In genomic region chr4:151107131-151108001, GRCm38 (mm10) we compare ENCODE assay signal across 9 mouse cellular contexts. TPM values are rescaled to one million over a fixed set of nuclear protein-coding genes. Genes with fewer than 3 reads are reported as not detected.
DNase-seq lines count a peak whose midpoint lies in the region; ATAC-seq lines count a peak whose summit lies in the region.
"Had no signal": no experiment of that assay in that cellular context is flagged by ENCODE, and none has a peak within 500 bp of the region (broad histone marks: within the 10 kb centered on the region; RNA-seq: fewer than 3 reads in every experiment).

No protein-coding gene starts in this region.

- ATAC-seq in heart, embryonic 12.5 days (ENCODE audit: insufficient number of reproducible peaks, low FRiP score) = 0 out of 2 replicates have a peak, but pooled peaks have one; percentile 20
- peak; percentile 36 for ATAC-seq in forebrain, embryonic 15.5 days (replicated peaks)
- ATAC-seq in stomach, embryonic 16.5 days (ENCODE audit: insufficient read depth, low FRiP score) = no peak

- peak overlapping the region; percentile 82 for H3K4me2 ChIP-seq in heart, embryonic 12.5 days
- H3K4me2 ChIP-seq in forebrain, embryonic 15.5 days (replicated peaks) = peak overlapping the region; percentile 60
- H3K4me2 ChIP-seq in stomach, embryonic 16.5 days (ENCODE audit: low read depth, low read length) = peak overlapping the region; percentile 94

- H3K4me1 ChIP-seq in heart, embryonic 12.5 days (replicated peaks) = peaks cover 45% of the 10 kb centered on the region
- H3K4me1 ChIP-seq in brown adipose tissue, adult 24 weeks (ENCODE audit: control insufficient read depth, insufficient read depth, insufficient read length, low read length) = peaks cover 2% of the 10 kb centered on the region; the same call in 1 of the 2 replicates
- peaks cover 53% of the 10 kb centered on the region for H3K4me1 ChIP-seq in forebrain, embryonic 15.5 days
- no peaks in the 10 kb centered on the region; the same call in 1 of the 2 replicates for H3K4me1 ChIP-seq in stomach, embryonic 16.5 days (ENCODE audit: control insufficient read depth, insufficient read depth, low read length)

- H3K4me3 ChIP-seq in heart, embryonic 12.5 days = peak overlapping the region; percentile 83
- peak overlapping the region; percentile 55 for H3K4me3 ChIP-seq in brown adipose tissue, adult 24 weeks (ENCODE audit: insufficient read depth, low read depth, low read length)
- H3K4me3 ChIP-seq in forebrain, embryonic 15.5 days = peak overlapping the region; percentile 76
- H3K4me3 ChIP-seq in stomach, embryonic 16.5 days (replicated peaks; ENCODE audit: low read length) = peak overlapping the region; percentile 59

- no peak for DNase-seq in heart, adult 9 months (ENCODE audit: low spot score in 2 of 2)
- DNase-seq in layer of hippocampus, adult 9-11 months = peak; percentile 77
- peak; percentile 45 for DNase-seq in mesoderm, embryonic 11.5 days (ENCODE audit: low read depth, low spot score)
- DNase-seq in spleen, postnatal 4 days (ENCODE audit: low spot score in 2 of 2) = no peak

- no peaks in the 10 kb centered on the region for H3K36me3 ChIP-seq in heart, embryonic 12.5 days
- H3K36me3 ChIP-seq in forebrain, embryonic 15.5 days = no peaks in the 10 kb centered on the region
- H3K36me3 ChIP-seq in stomach, embryonic 16.5 days (ENCODE audit: control insufficient read depth, insufficient read depth, low read length) = no peaks in the 10 kb centered on the region

- H3K27ac ChIP-seq in heart, embryonic 12.5 days (ENCODE audit: poor library complexity, severe bottlenecking) = peak overlapping the region; percentile 91
- H3K27ac ChIP-seq in brown adipose tissue, adult 24 weeks (replicated peaks; ENCODE audit: low read depth, low read length) = no peak overlapping the region
- H3K27ac ChIP-seq in forebrain, embryonic 15.5 days (replicated peaks) = peak overlapping the region; percentile 96
- H3K27ac ChIP-seq in stomach, embryonic 16.5 days (ENCODE audit: low read length) = peak overlapping the region; percentile 38; the same call in 1 of the 2 replicates

- peaks cover 32% of the 10 kb centered on the region for H3K27me3 ChIP-seq in heart, embryonic 12.5 days (replicated peaks)
- no peaks in the 10 kb centered on the region for H3K27me3 ChIP-seq in forebrain, embryonic 15.5 days
- H3K27me3 ChIP-seq in stomach, embryonic 16.5 days (ENCODE audit: control insufficient read depth, insufficient read depth, low read length) = peaks cover 13% of the 10 kb centered on the region

- H3K9me3 ChIP-seq in heart, embryonic 12.5 days (replicated peaks) = no peaks in the 10 kb centered on the region
- H3K9me3 ChIP-seq in forebrain, embryonic 15.5 days = no peaks in the 10 kb centered on the region
- H3K9me3 ChIP-seq in stomach, embryonic 16.5 days (replicated peaks; ENCODE audit: control insufficient read depth, low read length) = no peaks in the 10 kb centered on the region

- peak overlapping the region; percentile 96 for H3K9ac ChIP-seq in heart, embryonic 12.5 days
- peak overlapping the region; percentile 85 for H3K9ac ChIP-seq in forebrain, embryonic 15.5 days (replicated peaks)
- H3K9ac ChIP-seq in stomach, embryonic 16.5 days (ENCODE audit: low read length) = peak overlapping the region; percentile 70

- 4% methylated on average over 58 of the region's 60 CpGs for WGBS in heart, embryonic 12.5 days
- WGBS in forebrain, embryonic 15.5 days = 1% methylated on average over 58 of the region's 60 CpGs
- WGBS in stomach, embryonic 16.5 days = 3% methylated on average over 60 of the region's 60 CpGs

RNA-seq across cellular contexts. Expression of gene Gm13090, which starts 18.0 kb away (rescaled TPM):
- not detected in 2 replicates for polyA plus RNA-seq in heart, embryonic 12.5 days (2016; fragmentation: Nextera tagmentation; extraction: Ambion mirVana)
- not detected in 2 replicates for polyA plus RNA-seq in brown adipose tissue, adult 24 weeks (2012; ENCODE audit: insufficient read depth, insufficient read length, missing spikeins)
- polyA plus RNA-seq in forebrain, embryonic 15.5 days (2015; fragmentation: Nextera tagmentation; extraction: Ambion mirVana) = 0.24 TPM in 1 of 2 replicates, not detected in the other
- not detected in 2 replicates for polyA plus RNA-seq in stomach, embryonic 16.5 days (2015; fragmentation: Nextera tagmentation; extraction: Ambion mirVana)
- polyA plus RNA-seq: gonadal fat pad, adult 2 months had no signal

RNA-seq across cellular contexts. Expression of gene Vamp3, which starts 49.6 kb away (rescaled TPM):
- polyA plus RNA-seq in heart, embryonic 12.5 days (2016; fragmentation: Nextera tagmentation; extraction: Ambion mirVana) = 100 and 109 TPM in 2 replicates
- polyA plus RNA-seq in brown adipose tissue, adult 24 weeks (2012; ENCODE audit: insufficient read depth, insufficient read length, missing spikeins) = 79.5 and 80.6 TPM in 2 replicates
- polyA plus RNA-seq in forebrain, embryonic 15.5 days (2015; fragmentation: Nextera tagmentation; extraction: Ambion mirVana) = 69.3 and 69.4 TPM in 2 replicates
- polyA plus RNA-seq in stomach, embryonic 16.5 days (2015; fragmentation: Nextera tagmentation; extraction: Ambion mirVana) = 131 and 144 TPM in 2 replicates

Comparison
In these comparisons a context has a peak if more than half of its experiments do, and no peak if none do; other contexts are left out.
1. DNase-seq: peak in layer of hippocampus, adult 9-11 months (single experiment) and mesoderm, embryonic 11.5 days (single experiment); none in heart, adult 9 months (0 of 2) and spleen, postnatal 4 days (0 of 2).
2. Peak in every context shown above with its lines, with median percentiles within 50 percentile points of each other: H3K4me2 ChIP-seq, H3K4me3 ChIP-seq and H3K9ac ChIP-seq.